Mouse (Mus musculus) layer of hippocampus, adult 18-20 months (tissue): ENCODE results near the gene Prkce. TPM values are rescaled to one million over a fixed set of nuclear protein-coding genes. Genes with fewer than 3 reads are reported as not detected.

Experiments
- DNase-seq, 2 experiments: peaks; one replicate each; pipeline ENCODE4 v3.0.0; 2022; ENCODE audit warnings: low spot score in 2 of 2
- total RNA-seq, 2 experiments: library from RNA; stranded (reverse); gene quantifications; 2 replicates each; pipeline ENCODE4 v1.2.3; 2021

Gene Prkce
- total RNA-seq, 2 experiments from 2014 or later, result 388 to 410 TPM

GRCm38 (mm10) chr17:86218553-86218952 lies 51.0 kb downstream of the Prkce start:
- no peak for DNase-seq

- no peak for DNase-seq
These were observed 58.1 kb downstream of the Prkce start for GRCm38 (mm10) chr17:86225488-86226186.

- DNase-seq, result no peak
These were observed 58.6 kb downstream of the Prkce start for GRCm38 (mm10) chr17:86226198-86226597.

GRCm38 (mm10) chr17:86226635-86227034 lies 59.0 kb downstream of the Prkce start:
- no peak for DNase-seq

- no peak for DNase-seq
These were observed 59.8 kb downstream of the Prkce start for GRCm38 (mm10) chr17:86227389-86227788.

GRCm38 (mm10) chr17:86228850-86229249 lies 61.3 kb downstream of the Prkce start:
- peak; percentile 65 to 66 for DNase-seq

GRCm38 (mm10) chr17:86230141-86230633 lies 62.6 kb downstream of the Prkce start:
- DNase-seq, result no peak

GRCm38 (mm10) chr17:86231741-86232179 lies 64.2 kb downstream of the Prkce start:
- no peak for DNase-seq

GRCm38 (mm10) chr17:86232248-86232647 lies 64.7 kb downstream of the Prkce start:
- no peak for DNase-seq

GRCm38 (mm10) chr17:86234587-86235150 lies 67.1 kb downstream of the Prkce start:
- DNase-seq, result no peak

GRCm38 (mm10) chr17:86236026-86236712 lies 68.6 kb downstream of the Prkce start:
- no peak for DNase-seq

GRCm38 (mm10) chr17:86236861-86237763 lies 69.5 kb downstream of the Prkce start:
- peak in 1 of 2 experiments; percentile 57 for DNase-seq

- no peak for DNase-seq
These were observed 74.7 kb downstream of the Prkce start for GRCm38 (mm10) chr17:86242291-86242690.

GRCm38 (mm10) chr17:86243109-86243527 lies 75.5 kb downstream of the Prkce start:
- DNase-seq, result no peak

GRCm38 (mm10) chr17:86244397-86244796 lies 76.8 kb downstream of the Prkce start:
- DNase-seq, result no peak

GRCm38 (mm10) chr17:86248832-86249231 lies 81.2 kb downstream of the Prkce start:
- no peak for DNase-seq

- peak; percentile 91 to 95 for DNase-seq
These were observed 82.2 kb downstream of the Prkce start for GRCm38 (mm10) chr17:86249499-86250405.

GRCm38 (mm10) chr17:86250406-86250905 lies 82.9 kb downstream of the Prkce start:
- peak; percentile 51 to 63 for DNase-seq

GRCm38 (mm10) chr17:86253884-86254283 lies 86.3 kb downstream of the Prkce start:
- no peak for DNase-seq

GRCm38 (mm10) chr17:86254285-86254684 lies 86.7 kb downstream of the Prkce start:
- peak; percentile 51 to 74 for DNase-seq
